Mouse (Mus musculus) CH12.LX (cell line): ENCODE results near the gene Vamp2.

ENCODE experiments used
- CHD2 ChIP-seq: IDR thresholded peaks from 2 replicates; pipeline ENCODE4 v1.6.1; 2011; ENCODE audit warnings: low read length, improper control_type of control experiment
- CTCF ChIP-seq, 2 experiments: IDR thresholded peaks in 1 of 2; conservative IDR thresholded peaks in 1 of 2; 2 replicates each; pipeline ENCODE4 v1.5.1; 2011 to 2012; ENCODE audit warnings: low read depth in 2 of 2, low read length in 2 of 2, improper control_type of control experiment in 1 of 2, inconsistent platforms in 1 of 2, mild to moderate bottlenecking in 1 of 2, moderate library complexity in 1 of 2
- EP300 ChIP-seq: IDR thresholded peaks from 2 replicates; pipeline ENCODE4 v1.6.1; 2011; ENCODE audit warnings: low read length, improper control_type of control experiment
- JUND ChIP-seq: conservative IDR thresholded peaks from 2 replicates; pipeline ENCODE4 v1.6.1; 2011; ENCODE audit warnings: low read depth, low read length, improper control_type of control experiment
- MAFK ChIP-seq: IDR thresholded peaks from 2 replicates; pipeline ENCODE4 v1.6.1; 2011; ENCODE audit warnings: low read length, improper control_type of control experiment; ENCODE audit not compliant: insufficient replicate concordance
- MYC ChIP-seq: IDR thresholded peaks from 2 replicates; pipeline ENCODE4 v1.6.1; 2011; ENCODE audit warnings: low read depth, mild to moderate bottlenecking, improper control_type of control experiment, low read length
- POLR2A ChIP-seq: IDR thresholded peaks from 2 replicates; pipeline ENCODE4 v1.6.1; 2011; ENCODE audit warnings: low read depth, mild to moderate bottlenecking, improper control_type of control experiment, low read length
- UBTF ChIP-seq: IDR thresholded peaks from 2 replicates; pipeline ENCODE4 v1.6.1; 2012; ENCODE audit warnings: low read depth, mild to moderate bottlenecking, inconsistent platforms, low read length, improper control_type of control experiment, moderate library complexity

DNA sequence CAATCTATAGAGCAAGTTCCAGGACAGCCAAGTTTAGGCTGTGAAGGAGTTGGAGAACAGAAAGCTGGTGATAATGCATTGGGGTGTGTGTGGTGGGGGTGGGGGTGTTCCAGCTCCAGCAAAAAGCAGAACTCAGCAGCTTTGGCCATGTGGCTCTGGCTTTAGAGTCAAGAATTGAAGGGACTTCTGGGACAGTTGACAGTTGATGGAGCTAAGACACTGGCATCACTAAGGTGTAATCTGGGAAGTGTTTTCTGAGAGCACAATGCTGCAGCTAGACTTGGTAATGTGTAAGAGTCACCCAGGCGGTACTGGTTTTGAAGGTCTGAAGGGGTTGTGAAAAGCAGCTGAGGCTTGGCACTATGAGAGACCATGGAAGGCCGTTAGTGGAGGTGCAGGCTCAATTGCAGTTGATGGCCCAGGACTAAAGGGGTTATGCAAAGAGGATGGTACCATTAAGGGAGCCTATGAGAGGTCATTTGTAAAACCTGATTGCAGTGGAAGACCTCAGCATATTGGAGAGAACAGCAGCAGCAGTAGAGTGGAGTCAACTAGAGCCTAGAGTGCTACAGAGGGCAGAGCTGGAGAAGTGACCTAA lies 35.4 kb upstream of the Vamp2 start:
- TF ChIP-seq POLR2A (no peak), CHD2 (no peak), CTCF (conservative IDR thresholded peaks at IDR 0.05 in 1 of 2, IDR thresholded peaks at IDR 0.05 in 1 of 2; ENCODE audit: low read depth in 2 of 2, low read length in 2 of 2) (no peak), MYC (no peak), UBTF (no peak), EP300 (no peak), MAFK (no peak), JUND (no peak)
